Mouse (Mus musculus): ENCODE measurements around the gene Cacna1s.

Gene Cacna1s

DNA sequence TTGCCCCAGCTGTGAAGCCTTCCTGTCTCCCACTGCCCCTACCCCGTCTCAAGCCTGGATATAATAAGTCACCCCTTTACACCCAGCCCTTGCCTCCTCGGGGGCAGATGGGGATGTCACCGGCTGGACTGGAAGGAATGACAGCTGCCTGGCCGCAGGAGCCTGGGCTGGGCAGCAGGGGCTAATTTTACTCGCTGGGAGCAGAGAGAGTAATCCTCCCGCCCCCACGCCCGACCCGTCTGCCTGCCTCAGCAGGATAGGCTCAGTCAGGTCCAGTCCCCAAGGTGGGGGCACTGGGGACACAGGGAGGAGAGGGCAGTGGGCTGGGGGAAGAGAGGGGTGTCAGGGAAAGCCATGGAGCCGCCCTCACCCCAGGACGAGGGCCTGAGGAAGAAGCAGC, at the start of gene Cacna1s:
Gene Cacna1s, plus strand, starts transcription at position 204 of the 400 bp plus-strand sequence.
- DNase-seq (ENCODE audit: low read depth, low spot score), result no peak

DNA sequence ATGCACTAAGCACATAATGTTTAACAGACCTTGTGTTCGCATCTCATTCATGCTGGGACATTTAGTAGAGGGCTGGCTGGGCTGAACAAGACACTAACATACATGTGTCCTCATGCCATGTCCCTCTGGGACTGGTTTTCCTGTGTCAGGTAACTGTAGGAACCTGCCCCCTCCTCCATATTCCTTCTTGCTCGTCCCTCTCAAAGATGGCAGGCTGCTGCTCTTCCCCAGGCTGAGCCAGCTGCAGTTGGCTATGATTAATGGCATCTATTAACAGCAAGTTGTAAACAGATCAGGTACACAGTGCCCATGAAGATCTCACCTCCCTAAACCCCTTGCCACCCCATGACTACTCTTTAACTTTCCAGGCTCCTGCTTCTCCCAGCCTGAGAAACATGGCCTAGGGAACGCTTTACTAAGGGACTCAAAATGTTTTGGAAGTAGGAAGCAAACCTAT, 46.2 kb upstream of the Cacna1s start, which contains the start of gene Igfn1:
Gene Igfn1, minus strand, starts transcription at position 51 of the 457 bp plus-strand sequence.
- DNase-seq (ENCODE audit: low read depth, low spot score), result no peak

DNA sequence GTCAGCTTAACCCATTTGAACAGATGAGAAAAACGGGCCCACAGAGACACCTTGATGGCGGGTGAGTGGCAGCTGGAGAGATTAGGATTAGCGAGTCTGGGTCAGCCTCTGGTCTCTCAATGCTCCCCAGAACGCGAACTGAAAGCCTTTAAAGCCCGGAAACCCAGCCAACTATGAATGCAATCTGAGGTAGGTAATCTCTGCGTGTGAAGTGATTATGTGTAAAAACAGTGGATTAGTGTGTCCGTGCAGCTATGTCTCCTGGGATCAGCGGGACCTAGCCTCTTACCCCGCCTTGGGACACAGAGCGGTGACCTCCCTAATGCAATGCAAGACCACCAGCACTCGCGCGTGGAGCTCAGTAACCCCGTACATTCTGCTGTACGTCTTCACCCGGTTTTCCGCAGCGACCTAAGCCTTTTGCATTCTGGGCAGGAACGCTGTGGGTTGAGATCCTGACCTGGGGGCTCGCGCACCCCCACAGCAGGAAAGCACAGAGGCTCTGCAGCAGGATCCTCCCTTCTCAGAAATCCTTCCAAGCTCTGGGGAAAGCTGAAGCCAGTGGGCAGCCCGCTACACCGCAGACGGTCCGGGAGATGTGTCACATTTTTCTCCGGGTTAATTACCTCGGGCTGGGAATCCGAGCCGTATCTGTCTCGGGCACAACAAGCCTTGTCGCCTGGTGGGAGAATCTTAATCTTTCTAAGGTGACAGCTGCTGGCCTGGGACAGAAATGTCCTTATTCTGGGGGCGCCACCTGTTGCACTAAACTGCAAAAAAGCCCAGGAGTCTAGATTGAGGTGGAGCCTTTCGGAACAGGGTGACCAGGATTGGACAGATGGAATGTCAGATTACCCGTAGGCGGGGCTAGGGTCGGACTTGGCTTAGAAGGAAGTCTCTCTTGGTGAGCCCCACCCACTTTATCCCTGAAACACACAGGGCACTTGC, 45.1 kb upstream of the Cacna1s start, which contains the start of gene Tmem9:
Gene Tmem9, plus strand, starts transcription at position 940 of the 948 bp plus-strand sequence.
- peak; percentile 94 for DNase-seq (ENCODE audit: low read depth, low spot score)

DNA sequence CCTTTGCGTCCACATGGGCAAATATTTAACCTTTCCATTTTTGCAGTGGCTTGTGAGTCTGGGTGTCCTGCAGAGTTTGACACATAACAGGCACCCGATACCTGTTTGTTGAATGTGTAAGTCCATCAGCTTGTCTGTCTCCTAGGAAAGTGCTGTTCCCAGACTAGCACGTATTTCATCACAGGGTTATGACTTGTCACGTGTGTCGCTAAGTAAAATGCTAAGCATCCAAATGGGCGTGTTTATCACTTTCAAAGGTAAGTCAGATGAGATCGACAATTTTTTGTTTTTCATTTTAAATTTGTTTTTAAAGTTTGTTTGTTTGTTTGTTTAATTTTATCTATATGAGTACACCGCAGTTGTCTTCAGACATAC, 44.4 kb upstream of the Cacna1s start:
- no peak for DNase-seq (ENCODE audit: low read depth, low spot score)

DNA sequence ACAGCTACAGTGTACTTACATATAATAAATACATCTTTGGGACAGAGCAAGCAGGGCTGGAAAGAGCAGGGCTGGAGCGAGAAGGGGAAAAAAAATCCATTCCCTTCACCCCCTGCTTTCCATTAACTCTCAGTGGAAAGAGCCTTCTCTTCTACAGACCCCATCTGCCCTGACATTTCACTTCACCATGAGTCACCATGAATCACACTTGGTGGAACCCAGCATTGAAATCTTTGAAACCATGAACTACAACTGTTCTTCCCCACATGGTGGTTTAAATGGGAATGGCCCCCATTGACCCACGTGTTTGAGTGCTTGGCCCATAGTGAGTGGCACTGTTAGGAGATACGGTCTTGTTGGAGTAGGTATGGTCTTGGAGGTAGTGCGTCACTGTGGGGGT, 42.3 kb upstream of the Cacna1s start:
- no peak for DNase-seq (ENCODE audit: low read depth, low spot score)

DNA sequence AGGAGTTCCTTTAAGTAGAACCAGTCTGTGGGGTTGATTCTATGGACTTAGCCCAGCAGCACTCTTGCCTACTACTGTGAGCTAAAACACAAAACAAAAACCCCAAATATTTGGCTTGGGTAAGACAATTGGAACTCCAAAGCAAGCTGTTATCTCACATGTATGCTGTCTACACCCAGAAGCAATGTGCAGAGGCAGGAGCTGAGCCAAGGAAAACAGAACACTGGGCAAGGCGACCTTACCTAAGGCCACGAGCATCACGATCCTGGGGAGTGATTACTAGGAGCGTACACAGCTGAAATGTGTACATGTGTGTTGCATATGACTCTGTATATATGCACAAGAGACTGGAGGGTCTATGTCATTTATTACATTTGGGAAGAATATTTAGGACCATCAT, 39.0 kb upstream of the Cacna1s start:
- DNase-seq (ENCODE audit: low read depth, low spot score), result peak; percentile 39

DNA sequence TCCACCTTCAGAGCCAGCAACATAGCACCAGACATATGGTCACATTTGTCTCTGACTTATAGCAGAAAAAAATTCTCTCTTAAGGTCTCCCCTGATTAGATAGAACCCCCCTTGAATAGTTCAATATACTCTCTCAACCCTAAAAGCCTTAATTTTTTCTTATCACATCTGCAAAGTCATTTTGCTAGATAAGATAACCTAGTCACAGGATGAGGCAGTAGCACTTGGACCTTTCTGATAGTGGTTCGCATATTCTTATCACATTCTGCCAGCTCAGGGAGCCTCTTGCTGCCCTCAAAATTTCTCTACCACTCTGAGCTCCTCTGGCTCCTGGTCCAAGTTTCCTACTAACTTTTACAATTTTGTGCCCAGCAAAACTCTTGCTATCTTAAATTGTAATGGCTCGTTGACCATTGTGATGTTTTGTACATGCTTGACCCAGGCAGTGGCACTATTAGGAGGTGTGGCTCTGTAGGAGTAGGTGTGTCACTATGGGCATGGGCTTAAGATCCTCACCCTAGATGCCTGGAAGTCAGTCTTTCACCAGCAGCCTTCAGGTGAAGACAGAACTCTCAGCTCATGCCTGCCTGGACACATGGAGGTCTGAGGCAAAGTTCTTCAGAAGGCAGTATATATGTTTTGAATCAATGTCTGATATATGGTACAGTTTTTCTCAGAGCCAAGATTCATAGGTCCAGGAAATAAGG, 37.6 kb upstream of the Cacna1s start:
- DNase-seq (ENCODE audit: low read depth, low spot score), result peak; percentile 76

DNA sequence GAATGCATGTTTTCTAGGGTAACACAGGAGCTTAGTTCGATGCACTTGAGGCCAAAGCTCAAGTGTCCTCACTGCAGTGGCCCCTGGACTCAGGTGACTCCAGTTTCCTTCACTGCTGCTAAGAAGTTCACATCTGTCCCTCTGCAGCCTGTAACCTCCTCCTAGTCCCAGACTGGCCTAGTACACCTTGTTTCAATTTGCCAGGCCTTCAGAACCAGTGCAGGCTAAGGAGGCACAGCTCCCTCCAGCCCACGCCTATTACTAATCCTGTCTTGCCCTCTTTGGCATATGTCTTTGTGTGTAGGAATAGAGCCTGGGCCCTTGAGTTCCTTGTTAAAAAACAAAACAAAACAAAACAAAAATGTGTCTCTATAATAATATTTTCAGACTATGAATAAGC, 35.2 kb upstream of the Cacna1s start:
- no peak for DNase-seq (ENCODE audit: low read depth, low spot score)

DNA sequence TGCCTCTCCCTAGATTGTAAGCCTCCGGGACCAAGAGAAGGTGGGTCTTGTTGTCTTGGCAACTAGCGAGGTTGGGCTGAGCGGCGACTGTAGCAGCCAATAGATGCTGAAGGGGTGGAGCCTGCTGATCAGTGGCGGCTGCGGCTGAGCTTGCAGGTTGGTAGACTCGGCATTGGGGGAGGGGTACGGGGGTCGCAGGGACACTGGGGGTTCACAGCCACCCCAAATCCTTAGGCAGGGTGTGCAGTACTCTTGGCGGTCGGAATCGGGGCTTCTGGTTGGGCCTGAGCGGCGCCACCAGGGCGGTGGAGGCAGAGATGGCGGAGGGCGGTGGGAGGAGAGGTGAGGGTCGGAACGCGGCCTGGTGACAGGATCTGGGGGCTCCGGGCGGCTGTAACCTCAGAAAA, 34.6 kb upstream of the Cacna1s start:
- peak; percentile 94 for DNase-seq (ENCODE audit: low read depth, low spot score)

DNA sequence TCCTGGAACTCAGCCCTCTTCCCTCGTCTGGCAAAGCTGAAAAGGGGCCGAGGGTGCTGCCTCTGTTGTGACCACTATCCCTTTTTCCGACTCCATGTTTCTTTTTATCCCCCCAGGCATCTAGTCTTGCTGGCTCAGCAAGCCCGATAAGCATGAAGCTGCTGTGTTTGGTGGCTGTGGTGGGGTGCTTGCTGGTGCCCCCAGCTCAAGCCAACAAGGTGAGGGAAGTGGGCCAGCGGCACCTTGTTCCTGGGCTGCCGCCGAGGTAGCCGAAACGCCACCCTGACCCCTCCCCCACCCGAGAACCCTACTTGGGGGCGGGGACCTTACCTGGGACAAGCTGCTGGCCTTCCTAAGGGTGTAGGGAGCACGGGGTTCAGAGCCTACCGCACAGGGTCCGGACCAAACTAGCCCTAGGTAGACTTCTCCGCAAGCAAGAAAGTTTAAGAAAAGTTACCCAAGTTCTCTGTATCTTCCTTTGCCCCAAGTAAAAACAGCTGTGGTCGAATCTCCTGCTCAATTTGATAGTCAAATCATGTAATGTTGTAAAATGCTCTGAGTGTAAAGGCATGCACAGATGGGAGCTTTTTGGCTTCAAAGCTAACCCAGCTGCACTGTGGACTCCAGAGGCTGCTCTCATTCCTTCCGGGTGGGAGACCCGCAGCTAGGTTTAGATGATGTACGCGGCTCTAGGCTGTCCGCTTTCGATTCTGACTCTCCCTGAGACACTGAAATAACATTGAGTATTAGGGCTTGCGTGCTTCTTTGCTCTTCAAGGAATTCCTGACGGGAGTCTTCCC, 34.0 kb upstream of the Cacna1s start:
- no peak for DNase-seq (ENCODE audit: low read depth, low spot score)

DNA sequence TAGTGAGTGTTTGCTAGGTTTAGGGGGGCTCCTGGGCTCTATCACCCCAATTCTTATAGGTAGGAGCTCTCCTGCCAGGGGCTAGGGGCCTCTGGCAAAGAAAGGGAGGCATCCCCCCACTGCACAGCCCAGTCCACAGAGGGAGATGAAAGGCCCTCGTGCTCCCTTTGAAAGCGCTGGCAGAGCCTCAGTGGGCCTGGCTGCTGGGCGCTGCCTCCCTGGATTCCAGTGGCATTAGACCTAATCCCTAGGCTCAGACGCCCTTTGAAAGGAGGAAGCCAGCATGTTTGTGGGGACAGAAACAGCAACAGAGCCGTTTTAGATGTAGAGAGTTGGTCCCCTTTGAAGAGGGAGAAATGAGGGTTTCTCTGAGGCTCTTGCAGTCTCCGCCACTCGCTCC, 22.3 kb upstream of the Cacna1s start:
- no peak for DNase-seq (ENCODE audit: low read depth, low spot score)

DNA sequence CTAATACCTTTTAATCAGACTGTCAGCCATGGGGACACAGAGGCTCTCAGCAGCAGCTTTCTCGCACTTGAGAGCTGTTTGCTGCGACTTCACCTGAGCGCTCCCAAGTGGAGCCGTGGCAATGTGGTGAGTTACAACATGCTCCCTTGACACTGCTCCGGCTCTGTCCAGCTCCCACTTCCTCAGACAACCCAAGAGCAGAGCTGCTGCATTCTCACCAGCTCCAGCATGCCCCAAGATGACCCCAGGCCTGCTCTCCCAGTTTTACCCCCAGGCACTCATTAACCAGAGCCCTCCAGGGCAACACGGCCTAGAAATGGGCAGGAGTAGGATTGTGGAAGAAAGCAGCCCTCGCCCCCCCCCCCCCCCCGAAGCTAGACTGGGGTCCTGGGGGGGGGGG, 20.9 kb upstream of the Cacna1s start:
- DNase-seq (ENCODE audit: low read depth, low spot score), result no peak

DNA sequence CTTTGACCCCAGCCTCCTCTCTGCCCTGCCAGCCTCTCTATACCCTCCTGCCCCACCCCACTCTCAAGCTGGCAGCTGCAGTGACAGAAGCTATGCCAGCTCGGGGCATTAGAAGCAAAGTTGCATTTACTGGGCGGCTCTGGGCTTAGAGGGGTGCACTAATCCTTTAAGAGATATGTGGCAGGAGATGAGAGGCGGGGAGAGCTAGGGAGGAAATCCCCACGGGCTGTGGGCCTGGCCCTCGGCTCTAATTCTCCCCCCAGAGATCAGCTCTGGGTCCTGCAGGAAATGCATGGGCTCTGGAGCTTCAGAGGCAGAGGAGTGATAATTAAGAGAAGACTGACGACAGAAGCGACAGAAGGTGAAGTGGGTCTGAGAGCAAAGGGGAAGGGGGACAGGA, 19.6 kb upstream of the Cacna1s start:
- no peak for DNase-seq (ENCODE audit: low read depth, low spot score)

DNA sequence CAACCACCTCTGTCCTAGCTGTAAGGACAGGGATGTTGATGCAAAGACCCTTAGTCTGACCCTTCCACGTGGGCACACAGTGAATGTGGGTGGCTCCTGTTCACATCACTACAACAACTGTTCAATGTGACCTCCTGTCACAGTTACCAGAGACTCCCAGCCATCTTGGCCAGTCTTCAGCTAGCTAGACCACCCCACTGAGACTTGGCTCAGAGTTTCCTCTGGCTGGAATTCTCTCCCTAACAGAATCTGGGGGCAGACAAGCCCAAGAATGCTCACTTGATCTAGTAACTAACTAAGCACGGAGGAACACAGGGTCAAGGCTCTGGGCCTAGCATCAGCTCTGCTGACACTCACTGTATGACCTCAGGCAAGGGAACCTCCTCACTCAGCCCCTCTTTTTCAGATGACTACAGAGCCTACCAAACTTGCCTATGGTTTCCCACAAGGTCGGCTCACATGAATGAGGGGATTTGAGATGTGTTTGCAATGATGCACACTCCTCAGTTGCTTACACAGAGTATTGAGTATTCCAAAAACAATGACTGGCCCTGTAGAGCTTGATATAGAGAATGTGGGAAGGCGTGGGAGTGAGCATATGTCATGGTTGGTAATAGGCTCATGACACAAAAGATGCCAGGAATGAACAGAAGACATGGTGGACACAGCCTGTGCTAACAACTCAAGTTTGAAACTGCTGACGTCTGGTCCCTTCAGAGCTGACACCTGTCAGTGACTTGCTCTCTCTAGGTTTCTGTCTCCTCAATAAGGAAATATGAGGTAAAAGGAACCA, 13.6 kb upstream of the Cacna1s start:
- DNase-seq (ENCODE audit: low read depth, low spot score), result no peak

DNA sequence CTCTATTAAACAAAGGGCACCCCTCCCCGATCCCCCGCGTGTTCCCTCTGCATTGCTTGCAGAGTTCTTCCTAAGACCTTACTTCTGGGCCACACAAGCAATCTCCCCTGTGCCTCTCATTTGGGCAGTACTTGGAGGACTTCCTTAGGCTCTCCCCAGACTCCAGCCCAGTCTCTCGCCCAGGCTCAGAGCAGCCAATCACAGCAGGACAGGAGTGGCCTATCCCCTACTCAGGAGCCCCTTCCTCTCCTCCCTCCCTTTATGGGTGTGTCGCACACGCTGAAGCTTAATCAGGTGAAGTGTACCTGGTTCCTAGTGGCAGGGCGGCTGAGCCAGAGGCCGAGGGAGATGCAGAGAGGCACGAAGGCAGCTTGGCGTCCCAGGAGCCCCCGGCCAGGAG, 12.1 kb upstream of the Cacna1s start:
- DNase-seq (ENCODE audit: low read depth, low spot score), result no peak

DNA sequence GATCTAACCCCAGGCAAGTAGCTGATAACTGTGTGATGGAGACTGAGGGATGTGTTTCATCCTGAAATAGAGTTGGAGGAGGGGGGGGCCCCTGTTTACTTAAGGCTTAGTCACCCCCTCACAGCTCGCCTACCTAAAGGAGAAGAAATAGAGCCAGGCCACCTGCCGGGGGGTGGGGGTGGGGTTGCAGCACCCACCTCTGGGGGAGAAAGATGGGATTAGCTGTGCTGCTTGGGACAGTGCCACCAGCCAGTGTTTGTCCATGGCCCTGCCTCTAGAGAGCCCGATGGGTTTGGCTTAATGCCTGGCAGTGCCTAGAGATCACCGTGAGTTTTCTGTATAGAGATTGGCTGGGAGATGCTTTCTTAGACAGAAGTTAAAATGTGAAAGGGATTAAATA, 11.7 kb upstream of the Cacna1s start:
- DNase-seq (ENCODE audit: low read depth, low spot score), result no peak

DNA sequence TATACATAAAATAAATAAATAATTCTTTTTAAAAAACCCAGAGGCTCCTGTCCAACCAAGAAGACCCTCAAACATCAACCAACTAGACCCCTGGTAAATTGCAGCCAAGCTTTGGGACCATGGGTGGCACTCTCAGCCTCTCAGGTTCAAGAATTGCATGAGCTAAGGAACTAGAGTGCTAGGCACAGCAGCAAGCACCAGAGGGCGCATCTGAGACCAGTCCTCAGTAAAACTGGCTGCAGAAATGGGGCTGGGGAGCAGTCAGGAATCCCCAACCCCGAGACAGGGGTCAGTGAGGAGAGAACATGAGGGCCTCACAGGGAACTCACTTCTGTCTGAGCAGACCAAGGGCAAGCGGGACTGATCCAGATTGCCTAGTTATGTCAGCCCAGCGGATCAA, 6.8 kb upstream of the Cacna1s start:
- DNase-seq (ENCODE audit: low read depth, low spot score), result peak; percentile 40

DNA sequence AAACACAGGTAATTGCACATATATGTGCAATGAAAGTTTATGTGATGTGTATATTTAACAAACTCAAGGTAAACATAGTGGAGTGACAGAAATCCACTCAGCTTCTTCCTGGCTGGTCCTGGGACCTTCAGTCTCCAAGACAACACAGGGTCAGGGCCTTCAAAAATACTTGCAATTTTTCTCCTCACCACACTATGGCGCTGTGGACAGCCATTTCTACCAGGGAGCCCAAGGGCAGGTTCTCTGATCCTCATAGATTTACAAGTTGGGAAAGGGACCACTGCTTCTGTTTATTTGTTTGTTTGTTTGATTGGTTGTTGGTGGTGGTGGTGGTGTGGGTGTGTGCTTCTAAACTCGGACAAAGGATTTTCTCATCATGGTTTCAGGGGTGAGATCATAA, 5.1 kb upstream of the Cacna1s start:
- no peak for DNase-seq (ENCODE audit: low read depth, low spot score)

DNA sequence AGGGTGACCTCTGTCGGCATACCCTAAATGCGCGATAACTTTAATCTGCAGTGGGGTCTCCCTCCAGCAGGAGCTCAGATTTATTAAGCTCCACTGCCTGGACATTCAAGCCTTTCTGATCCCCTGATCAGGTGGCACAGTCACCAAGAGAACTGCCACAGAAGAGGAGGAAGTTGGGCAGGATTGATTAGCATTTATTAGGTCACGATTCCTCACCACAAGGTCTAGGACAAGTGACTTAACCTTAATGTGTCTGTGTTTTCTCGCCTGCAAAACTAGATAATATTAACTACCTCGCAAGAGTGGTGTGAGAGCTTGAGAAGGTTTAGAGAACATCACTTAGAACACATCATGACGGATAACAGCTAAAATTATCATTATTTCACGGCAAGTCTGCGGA, 4.7 kb upstream of the Cacna1s start:
- no peak for DNase-seq (ENCODE audit: low read depth, low spot score)

DNA sequence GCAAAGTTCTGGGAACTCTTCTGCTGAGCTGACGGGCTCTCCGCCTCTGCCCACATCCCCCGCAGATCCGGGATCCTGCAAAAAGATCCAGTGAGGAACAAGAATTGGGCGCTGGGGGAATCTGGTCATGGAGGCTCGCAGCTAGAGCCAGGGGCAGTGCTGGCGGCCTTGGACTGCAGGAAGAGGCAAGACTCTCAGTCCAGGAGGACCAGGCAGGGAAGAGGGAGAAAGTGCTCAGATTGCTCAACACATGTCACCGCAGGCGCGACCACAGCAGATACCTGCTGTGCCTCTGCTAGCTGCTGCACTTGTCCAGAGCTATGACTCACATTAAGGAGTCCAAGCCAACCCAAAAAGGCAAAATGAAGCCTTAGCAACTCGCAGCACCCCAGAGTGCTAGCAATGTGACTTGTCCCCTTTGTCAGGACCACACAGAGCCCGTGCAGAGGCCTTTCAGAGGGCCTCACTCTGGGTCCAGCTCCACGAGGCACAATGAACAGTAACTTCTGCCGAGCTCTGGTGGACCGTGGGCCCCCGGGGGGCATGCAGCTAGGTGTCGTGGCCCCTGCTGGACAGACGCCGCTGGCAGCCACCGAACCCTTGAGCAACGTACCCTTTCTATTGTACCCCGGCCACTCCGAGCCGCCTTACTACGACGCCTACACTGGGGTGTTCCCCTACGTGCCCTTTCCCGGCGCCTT, 2.1 kb upstream of the Cacna1s start, which contains the start of gene Ascl5:
Gene Ascl5, plus strand, starts transcription at position 493 of the 701 bp plus-strand sequence.
- no peak for DNase-seq (ENCODE audit: low read depth, low spot score)

DNA sequence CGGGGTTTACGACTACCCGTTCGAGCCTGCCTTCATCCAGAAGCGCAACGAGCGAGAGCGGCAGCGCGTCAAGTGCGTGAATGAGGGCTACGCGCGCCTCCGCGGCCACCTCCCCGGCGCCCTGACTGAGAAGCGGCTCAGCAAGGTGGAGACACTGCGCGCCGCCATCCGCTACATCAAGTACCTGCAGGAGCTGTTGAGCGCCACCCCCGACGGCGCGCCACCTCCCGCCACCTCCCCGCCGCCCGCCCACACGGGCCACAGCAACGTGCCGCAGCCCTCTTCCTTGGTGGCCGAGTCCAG, 1.6 kb upstream of the Cacna1s start:
- no peak for DNase-seq (ENCODE audit: low read depth, low spot score)
